Mouse (Mus musculus) bone marrow macrophage, adult 2 months (primary cell): ENCODE measurements at regions not wholly inside any gene's neighbourhood (a gene's known extent, or its start where the extent isn't known, plus 50 kb on each side); places are given as distances from the start of the nearest gene placed in this dataset.
"Not testable (repeated sequence)": the region's sequence is repeated elsewhere in the genome, so short reads cannot be mapped to it uniquely, and the experiment has no call there.

Experiments used
- H3K27ac ChIP-seq: 2 replicates; pipeline ENCODE4 v1.5.1; 2012; ENCODE audit warnings: low read depth, low read length; ENCODE audit not compliant: insufficient read depth
- H3K4me1 ChIP-seq: 2 replicates; pipeline ENCODE4 v1.6.1; 2012; ENCODE audit warnings: low read length; ENCODE audit not compliant: control insufficient read depth, insufficient read depth
- H3K4me3 ChIP-seq: 2 replicates; pipeline ENCODE4 v1.5.1; 2012; ENCODE audit warnings: mild to moderate bottlenecking, low read length, moderate library complexity; ENCODE audit not compliant: insufficient read depth
- CTCF ChIP-seq: IDR thresholded peaks from 2 replicates; pipeline ENCODE4 v1.5.1; 2012; ENCODE audit warnings: low read depth, mild to moderate bottlenecking, low read length, moderate library complexity
- POLR2A ChIP-seq: IDR thresholded peaks from 2 replicates; pipeline ENCODE4 v1.6.1; 2012; ENCODE audit warnings: mild to moderate bottlenecking, low read depth, low read length, borderline replicate concordance

- H3K4me3 ChIP-seq = no peak overlapping the region
- no peak for TF ChIP-seq CTCF
- TF ChIP-seq POLR2A = no peak
- H3K4me1 ChIP-seq = peaks cover under 1% of the 10 kb centered on the region; the same call in 1 of the 2 replicates
- no peak overlapping the region for H3K27ac ChIP-seq
Observed at GRCm38 (mm10) chr13:97358781-97359305, 117.9 kb downstream of the Enc1 start.

GRCm38 (mm10) chr13:97358261-97358660 lies 117.4 kb downstream of the Enc1 start:
- TF ChIP-seq POLR2A (no peak), CTCF (no peak)
- no peak overlapping the region for H3K4me3 ChIP-seq
- H3K4me1 ChIP-seq = no peaks in the 10 kb centered on the region; the same call in 1 of the 2 replicates
- no peak overlapping the region for H3K27ac ChIP-seq

DNA sequence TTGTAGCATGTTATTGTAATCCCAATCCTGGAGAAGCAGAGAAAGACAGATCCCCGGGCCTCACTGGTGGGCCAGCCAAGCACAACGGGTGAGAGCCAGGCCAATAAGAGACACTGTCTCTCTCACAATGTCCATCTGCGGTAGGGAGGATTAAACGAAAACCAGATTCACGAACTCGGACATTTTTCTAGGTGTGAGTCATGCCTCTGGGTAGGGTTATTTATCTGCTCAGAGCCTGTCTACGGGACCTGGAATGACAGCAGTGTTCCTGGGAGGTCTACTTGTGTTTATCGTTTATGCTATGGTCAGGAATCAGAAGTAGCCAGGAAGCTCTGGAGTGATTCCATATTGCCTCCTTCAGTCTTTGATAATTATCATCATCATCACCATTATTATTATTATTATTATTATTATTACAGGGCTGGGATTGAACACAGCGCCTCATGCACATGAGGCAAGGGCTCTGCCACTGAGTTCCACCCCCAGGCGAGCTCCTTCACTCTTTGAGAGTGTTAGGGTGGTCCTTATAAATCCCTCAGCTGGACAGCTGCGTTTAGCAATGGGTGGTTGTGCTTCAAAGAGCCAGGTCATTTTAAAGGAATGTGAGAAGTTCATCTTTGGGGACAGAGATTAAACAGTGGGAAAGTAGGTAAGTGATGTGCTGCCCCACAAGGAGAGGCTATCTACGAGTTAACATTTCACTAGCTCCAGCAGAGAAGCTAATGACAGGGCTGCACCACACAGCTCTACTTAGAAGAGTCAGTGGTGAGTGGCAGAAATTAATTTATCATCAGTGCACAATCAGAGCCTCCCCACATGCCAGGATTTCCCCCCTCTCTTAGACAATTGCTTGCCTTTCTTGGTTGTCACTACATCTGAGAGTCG lies 116.3 kb downstream of the Enc1 start:
- no peak overlapping the region for H3K27ac ChIP-seq
- H3K4me3 ChIP-seq = no peak overlapping the region
- no peaks in the 10 kb centered on the region; the same call in 1 of the 2 replicates for H3K4me1 ChIP-seq
- no peak for TF ChIP-seq CTCF

DNA sequence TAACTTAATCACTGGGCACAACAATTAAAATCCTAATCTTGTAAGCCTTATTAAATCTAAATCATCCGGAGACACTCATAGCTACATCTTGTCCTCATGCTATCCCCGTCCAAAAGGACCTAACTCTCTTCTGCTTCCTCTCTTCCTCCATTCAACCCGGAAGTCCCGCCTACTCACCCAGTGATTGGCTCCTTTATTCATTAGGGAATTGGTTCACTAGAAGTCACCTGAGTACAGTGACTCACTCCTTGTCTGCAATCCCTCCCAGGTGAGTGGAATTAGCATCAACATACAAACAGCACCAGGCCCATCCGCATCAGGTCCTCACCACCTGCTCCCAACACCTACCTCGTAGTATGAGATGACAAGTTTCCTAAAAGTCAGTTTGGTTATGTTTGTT lies 114.5 kb downstream of the Enc1 start:
- H3K4me3 ChIP-seq, H3K4me1 ChIP-seq, H3K27ac ChIP-seq: not testable (repeated sequence)

DNA sequence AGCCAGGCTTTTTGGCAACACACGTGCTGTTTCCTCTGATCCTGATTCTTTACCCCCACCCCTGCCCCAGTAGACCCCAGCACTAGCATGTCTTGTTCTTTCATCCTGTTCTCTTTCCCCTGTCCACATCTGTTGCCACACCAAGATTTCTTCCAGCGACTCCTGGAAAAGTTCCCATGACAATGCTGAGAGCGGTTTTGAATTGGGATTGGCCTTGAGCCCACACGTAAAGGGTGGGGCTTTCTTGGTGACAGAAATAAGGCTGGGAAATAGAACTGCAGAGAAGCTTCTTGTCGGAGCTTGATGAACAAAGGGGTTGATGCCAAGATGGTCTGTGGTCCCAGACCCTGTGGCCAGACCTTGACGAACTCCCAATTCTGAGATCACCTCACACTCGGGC lies 106.8 kb downstream of the Enc1 start:
- Histone ChIP-seq H3K4me1 (peaks cover 3% of the 10 kb centered on the region; the same call in 1 of the 2 replicates), H3K4me3 (no peak overlapping the region), H3K27ac (no peak overlapping the region)
- TF ChIP-seq CTCF = no peak
- no peak for TF ChIP-seq POLR2A

GRCm38 (mm10) chr13:97341218-97341889 lies 100.4 kb downstream of the Enc1 start:
- peaks cover 8% of the 10 kb centered on the region; the same call in 1 of the 2 replicates for H3K4me1 ChIP-seq
- no peak overlapping the region for H3K27ac ChIP-seq
- no peak overlapping the region for H3K4me3 ChIP-seq
- TF ChIP-seq POLR2A (no peak), CTCF (no peak)

DNA sequence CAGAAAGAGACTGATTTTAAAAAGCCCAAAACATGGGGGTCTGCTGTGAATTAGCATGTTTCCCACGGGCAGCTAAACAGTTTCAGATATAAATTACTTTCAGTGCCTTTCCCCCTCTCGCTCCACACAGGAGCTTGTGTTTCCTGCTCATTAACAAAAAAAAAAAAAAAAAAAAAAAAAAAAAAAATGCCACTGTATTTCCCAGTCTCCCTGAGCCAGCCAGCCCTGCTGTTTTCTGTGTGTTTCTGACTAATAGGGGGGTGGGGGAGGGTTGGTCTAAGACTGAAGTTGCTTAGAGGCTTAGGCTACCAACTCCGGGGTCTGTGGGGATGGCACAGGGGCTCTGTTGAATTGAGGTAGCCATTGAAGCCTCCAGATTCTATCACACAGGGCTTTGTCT lies 97.0 kb downstream of the Enc1 start:
- Histone ChIP-seq H3K4me1 (0 out of 2 replicates have a peak, but pooled peaks cover 4% of the 10 kb centered on the region), H3K27ac (no peak overlapping the region), H3K4me3 (no peak overlapping the region)
- TF ChIP-seq POLR2A = no peak
- no peak for TF ChIP-seq CTCF

GRCm38 (mm10) chr13:97337296-97337731 lies 96.4 kb downstream of the Enc1 start:
- no peak for TF ChIP-seq POLR2A
- Histone ChIP-seq H3K27ac (no peak overlapping the region), H3K4me1 (0 out of 2 replicates have a peak, but pooled peaks cover 4% of the 10 kb centered on the region), H3K4me3 (no peak overlapping the region)

DNA sequence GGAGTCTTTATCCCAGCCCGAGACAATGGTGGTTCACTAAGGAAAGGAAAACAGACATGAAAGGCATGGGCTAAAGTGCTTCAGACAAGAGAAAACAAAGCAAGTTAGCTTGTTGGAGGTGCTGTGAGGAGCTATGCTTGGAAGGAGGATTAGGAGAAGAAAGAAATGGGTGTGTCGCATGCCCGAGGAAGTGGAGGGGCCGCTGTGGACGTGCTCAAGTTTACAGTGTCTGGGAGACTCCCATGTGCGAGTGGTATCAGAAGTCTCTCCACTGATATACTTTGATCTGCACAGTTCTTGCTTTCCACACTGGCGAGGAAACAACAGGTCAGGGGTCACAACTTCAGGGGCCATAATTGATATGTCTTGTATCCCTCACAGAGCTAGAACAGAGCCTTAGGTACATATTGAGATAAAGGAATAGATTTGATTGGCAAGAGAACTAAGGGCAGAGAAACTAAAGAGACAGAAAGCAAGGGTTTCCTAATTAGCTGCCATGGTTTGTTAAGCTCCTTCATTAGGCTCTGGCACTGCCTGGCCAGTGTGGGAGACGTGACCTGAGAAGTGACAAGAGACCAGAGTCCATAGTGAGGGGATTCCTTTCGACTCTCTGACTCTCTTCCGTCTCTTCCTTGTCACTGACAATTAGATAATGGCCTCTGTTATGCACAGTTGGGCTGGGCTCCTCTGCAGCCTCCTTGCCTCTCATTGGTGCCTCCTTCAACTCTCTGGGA lies 93.1 kb downstream of the Enc1 start:
- TF ChIP-seq CTCF = no peak
- no peak for TF ChIP-seq POLR2A
- H3K27ac ChIP-seq = no peak overlapping the region
- no peak overlapping the region for H3K4me3 ChIP-seq
- H3K4me1 ChIP-seq = no peaks in the 10 kb centered on the region
